Mouse (Mus musculus): ENCODE results near the gene Eefsec. TPM values are rescaled to one million over a fixed set of nuclear protein-coding genes. Genes with fewer than 3 reads are reported as not detected.
A peak's percentile ranks its signal among the peaks of the same experiment; 100 is the strongest.

The Eefsec gene
- polyA plus RNA-seq (2015; fragmentation: Nextera tagmentation; extraction: Ambion mirVana) = 36.2 and 37.4 TPM in 2 replicates

DNA sequence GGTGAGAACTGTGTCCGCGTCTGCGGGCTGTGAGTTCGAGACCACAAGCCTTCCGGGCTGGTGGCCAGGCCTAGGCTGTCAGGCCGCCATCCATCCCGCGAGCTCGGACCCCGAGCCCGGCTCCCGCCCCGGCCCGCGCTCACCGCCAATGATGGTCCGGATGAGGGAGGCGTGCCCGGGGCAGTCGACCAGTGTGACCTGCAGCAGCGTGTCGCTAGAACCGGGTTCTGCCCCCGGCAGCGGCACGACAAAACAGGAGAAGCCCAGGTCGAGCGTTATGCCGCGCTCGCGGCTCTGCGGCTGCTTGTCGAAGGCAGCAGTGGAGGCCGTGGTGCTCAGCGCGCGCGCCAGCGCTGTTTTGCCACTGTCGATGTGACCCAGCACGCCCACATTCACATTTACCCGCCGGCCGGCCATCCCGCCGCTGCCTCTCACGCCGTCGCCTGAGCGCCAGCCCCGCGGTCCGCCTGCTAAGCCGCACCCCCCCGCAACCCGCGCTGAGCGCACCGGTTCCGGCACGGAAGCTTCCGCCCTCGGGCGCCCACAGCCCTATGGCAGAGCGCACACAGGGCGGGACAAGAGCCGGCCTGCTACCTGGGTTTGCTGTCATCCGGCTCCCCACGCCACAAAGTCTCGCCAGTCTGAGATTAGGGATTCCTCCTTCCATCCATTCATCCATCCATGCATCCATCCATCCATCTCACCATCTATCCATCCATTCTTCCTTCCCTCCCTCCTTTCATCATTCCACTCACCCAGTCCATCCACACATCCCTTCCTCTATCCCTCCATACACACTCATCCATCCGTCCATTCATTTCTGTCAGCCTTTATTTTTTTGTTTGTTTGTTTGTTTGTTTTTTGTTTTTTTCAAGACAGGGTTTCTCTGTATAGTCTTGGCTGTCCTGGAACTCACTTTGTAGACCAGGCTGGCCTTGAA is at the start of gene Eefsec:
Gene Eefsec, minus strand, starts transcription at position 477 of the 940 bp plus-strand sequence.
- under 1% methylated on average over 72 of the region's 72 CpGs for WGBS
- peak; percentile 89 for ATAC-seq (ENCODE audit: insufficient number of reproducible peaks, low FRiP score, low TSS enrichment, low read depth)
- peak within 1 kb of the TSS; percentile 66 for H3K4me2 ChIP-seq (replicated peaks)
- peak within 1 kb of the TSS; percentile 67 for H3K9ac ChIP-seq
- H3K4me3 ChIP-seq (replicated peaks) = peak within 1 kb of the TSS; percentile 72
- H3K4me1 ChIP-seq = peaks cover 18% of the 10 kb centered on the region; the same call in 1 of the 2 replicates
- H3K27ac ChIP-seq (replicated peaks) = peak within 1 kb of the TSS; percentile 78
- no peaks in the 10 kb centered on the region for H3K9me3 ChIP-seq (replicated peaks)
- no peaks in the 10 kb centered on the region for H3K27me3 ChIP-seq
- H3K36me3 ChIP-seq = no peaks in the 10 kb centered on the region

DNA sequence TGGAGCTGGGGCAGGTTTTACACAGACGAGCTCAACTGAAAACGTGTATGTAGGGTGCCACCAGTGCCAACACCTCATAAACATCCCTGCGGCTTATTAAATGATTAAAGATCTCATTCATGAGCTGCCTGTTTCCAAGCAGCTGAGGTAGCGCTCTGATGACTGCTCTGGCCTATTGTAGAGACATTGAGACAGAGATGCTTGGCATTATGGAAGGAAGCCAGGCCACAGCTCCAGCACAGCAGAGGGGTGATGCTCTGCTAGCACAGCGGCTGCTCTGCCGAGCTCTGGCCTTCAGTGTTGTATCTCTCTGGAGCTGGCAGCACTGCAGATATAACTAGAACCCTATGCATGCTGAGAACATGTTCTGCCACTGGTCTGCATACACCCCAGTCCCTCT is 47.4 kb upstream of the Eefsec start:
- no peak overlapping the region for H3K4me3 ChIP-seq (replicated peaks)
- no peaks in the 10 kb centered on the region; the same call in 1 of the 2 replicates for H3K27me3 ChIP-seq
- no peak overlapping the region for H3K4me2 ChIP-seq (replicated peaks)
- H3K4me1 ChIP-seq = no peaks in the 10 kb centered on the region
- ATAC-seq (ENCODE audit: insufficient number of reproducible peaks, low FRiP score, low TSS enrichment, low read depth) = no peak
- peaks cover 59% of the 10 kb centered on the region; the same call in 1 of the 2 replicates for H3K36me3 ChIP-seq
- no peak overlapping the region for H3K9ac ChIP-seq
- WGBS = 90% methylated on average over 6 of the region's 6 CpGs
- H3K27ac ChIP-seq (replicated peaks) = no peak overlapping the region
- no peaks in the 10 kb centered on the region for H3K9me3 ChIP-seq (replicated peaks)

DNA sequence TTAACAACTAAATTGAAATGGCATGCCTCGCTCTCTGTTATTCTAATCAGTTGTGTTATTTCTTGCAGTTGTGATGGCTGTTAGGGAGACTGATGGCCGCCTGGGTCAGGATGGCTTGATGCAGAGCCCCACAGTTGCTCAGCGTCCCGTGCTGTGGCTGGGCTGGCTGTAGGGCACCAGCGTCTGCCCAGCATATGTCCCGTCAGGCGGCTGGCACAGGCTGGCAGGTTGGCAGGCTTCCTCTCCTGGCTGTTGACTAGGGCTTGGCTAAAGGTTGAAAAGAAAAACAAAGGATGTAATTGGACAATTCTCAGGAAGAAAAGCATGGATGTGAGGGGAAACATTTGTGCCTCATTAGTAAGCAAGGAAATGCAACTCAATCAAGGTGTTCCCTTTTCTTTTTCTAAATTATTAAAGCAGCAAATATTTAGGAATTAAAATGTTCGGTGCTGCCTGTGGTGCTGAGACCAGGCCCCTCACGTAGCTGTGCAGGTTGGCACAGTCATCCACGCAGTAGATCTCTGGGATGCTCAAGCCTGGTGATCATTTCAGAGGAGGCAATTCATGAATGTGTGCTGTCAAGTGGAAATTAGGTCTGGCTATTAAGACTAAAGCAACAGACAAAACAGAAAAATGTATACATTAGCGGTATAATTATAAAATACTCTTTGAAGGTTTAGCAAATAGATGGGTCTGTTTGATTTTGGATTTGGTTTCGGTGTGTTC is 44.5 kb upstream of the Eefsec start:
- H3K4me2 ChIP-seq (replicated peaks) = no peak overlapping the region
- H3K27ac ChIP-seq (replicated peaks) = no peak overlapping the region
- H3K9ac ChIP-seq = no peak overlapping the region
- ATAC-seq (ENCODE audit: insufficient number of reproducible peaks, low FRiP score, low TSS enrichment, low read depth) = no peak
- WGBS = 87% methylated on average over 12 of the region's 12 CpGs
- H3K27me3 ChIP-seq = no peaks in the 10 kb centered on the region
- no peak overlapping the region for H3K4me3 ChIP-seq (replicated peaks)
- peaks cover 62% of the 10 kb centered on the region for H3K36me3 ChIP-seq
- H3K4me1 ChIP-seq = peaks cover 7% of the 10 kb centered on the region; the same call in 1 of the 2 replicates
- H3K9me3 ChIP-seq (replicated peaks) = no peaks in the 10 kb centered on the region

DNA sequence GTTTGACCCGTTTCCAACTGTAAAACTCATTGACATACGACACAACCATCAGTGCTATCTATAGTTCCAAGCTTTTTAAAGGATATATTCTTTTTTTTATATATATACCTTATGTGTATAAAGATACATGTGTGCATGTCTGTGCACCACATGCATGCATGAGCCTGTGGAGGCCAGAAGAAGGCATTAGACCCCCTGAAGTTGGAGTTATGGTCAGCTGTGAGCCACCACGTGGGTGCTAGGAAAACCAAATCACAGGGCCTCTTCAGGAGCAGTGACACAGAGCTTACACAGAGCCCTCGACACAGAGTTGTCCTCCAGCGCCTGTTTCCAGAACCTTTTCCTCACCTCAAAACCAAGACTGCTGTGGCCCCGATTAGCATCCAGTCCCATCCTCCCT is 43.5 kb upstream of the Eefsec start:
- 80% methylated on average over 6 of the region's 6 CpGs for WGBS
- Histone ChIP-seq H3K9ac (no peak overlapping the region), H3K4me2 (replicated peaks) (no peak overlapping the region), H3K4me1 (peaks cover 7% of the 10 kb centered on the region; the same call in 1 of the 2 replicates), H3K36me3 (peaks cover 67% of the 10 kb centered on the region), H3K27me3 (no peaks in the 10 kb centered on the region), H3K4me3 (replicated peaks) (no peak overlapping the region), H3K9me3 (replicated peaks) (no peaks in the 10 kb centered on the region), H3K27ac (replicated peaks) (no peak overlapping the region)
- ATAC-seq (ENCODE audit: insufficient number of reproducible peaks, low FRiP score, low TSS enrichment, low read depth) = no peak

DNA sequence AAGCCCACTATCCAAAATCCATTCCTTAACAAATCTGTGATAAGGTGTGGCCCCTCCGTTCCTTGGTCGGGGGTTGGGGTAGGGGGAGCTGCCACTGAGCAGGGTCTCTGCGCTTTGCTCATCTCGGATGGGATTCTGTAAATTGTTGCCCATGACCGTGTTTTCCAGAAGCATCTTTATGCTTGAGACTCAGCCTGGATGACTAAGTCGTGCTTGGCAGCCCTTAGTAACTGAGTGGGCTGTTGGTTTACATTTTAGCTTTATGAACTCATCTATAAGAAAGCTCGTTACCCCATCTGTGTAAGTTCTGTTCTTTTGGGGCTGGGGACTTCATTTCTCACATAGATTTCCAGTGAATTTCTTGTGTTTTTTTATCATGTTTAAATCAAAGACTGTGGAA is 42.7 kb upstream of the Eefsec start:
- Histone ChIP-seq H3K27me3 (no peaks in the 10 kb centered on the region), H3K9ac (no peak overlapping the region), H3K36me3 (peaks cover 75% of the 10 kb centered on the region), H3K9me3 (replicated peaks) (no peaks in the 10 kb centered on the region), H3K4me2 (replicated peaks) (no peak overlapping the region), H3K4me3 (replicated peaks) (no peak overlapping the region), H3K27ac (replicated peaks) (no peak overlapping the region), H3K4me1 (peaks cover 7% of the 10 kb centered on the region; the same call in 1 of the 2 replicates)
- no peak for ATAC-seq (ENCODE audit: insufficient number of reproducible peaks, low FRiP score, low TSS enrichment, low read depth)
- 87% methylated on average over 7 of the region's 7 CpGs for WGBS

DNA sequence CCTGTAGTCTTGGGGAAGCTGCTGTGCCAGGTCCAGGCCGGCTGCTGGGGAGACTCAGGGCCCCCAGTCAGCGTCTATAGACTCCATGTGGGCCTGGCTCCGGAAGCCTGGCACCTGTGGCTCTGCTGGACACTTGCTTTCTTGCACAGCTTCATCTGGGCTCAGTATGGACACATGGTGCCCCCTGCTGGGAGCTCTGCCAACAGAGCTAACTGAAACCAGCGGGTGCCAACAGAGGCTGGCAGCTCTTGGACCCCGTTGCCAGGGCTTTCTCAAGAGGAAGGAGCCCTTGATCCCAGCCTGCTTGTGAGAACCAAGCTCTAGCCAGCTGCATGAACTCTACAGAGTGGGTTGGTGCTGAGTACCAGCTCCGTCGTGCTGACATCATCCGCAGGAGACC is 40.6 kb upstream of the Eefsec start:
- ATAC-seq (ENCODE audit: insufficient number of reproducible peaks, low FRiP score, low TSS enrichment, low read depth) = peak; percentile 62; the same call in 1 of the 2 replicates
- no peak overlapping the region for H3K9ac ChIP-seq
- H3K4me3 ChIP-seq (replicated peaks) = no peak overlapping the region
- peaks cover 79% of the 10 kb centered on the region for H3K36me3 ChIP-seq
- H3K4me2 ChIP-seq (replicated peaks) = no peak overlapping the region
- no peak overlapping the region for H3K27ac ChIP-seq (replicated peaks)
- H3K9me3 ChIP-seq (replicated peaks) = no peaks in the 10 kb centered on the region
- WGBS = 71% methylated on average over 8 of the region's 8 CpGs
- H3K4me1 ChIP-seq = peaks cover 7% of the 10 kb centered on the region; the same call in 1 of the 2 replicates
- H3K27me3 ChIP-seq = no peaks in the 10 kb centered on the region

DNA sequence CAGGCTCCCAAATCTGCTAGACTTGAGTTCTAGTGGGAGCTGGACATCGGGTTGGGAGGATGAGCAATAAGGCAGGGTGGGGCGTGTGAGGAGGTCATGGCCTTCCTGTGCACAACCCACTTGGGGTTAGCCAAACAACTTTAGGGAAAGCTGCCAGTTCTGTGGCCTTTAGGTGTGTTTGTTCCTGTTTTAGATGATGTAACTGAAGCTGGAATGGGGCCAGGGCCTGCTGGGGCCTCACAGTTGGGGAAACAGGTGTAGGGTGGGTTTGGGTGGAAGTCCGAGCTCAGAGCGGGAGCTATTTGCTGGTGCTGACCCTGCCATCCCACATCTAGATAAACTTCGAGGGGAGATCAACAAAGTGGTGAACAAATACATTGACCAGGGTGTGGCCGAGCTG is 39.0 kb upstream of the Eefsec start:
- Histone ChIP-seq H3K9me3 (replicated peaks) (no peaks in the 10 kb centered on the region), H3K4me2 (replicated peaks) (no peak overlapping the region), H3K27me3 (no peaks in the 10 kb centered on the region), H3K9ac (no peak overlapping the region), H3K27ac (replicated peaks) (no peak overlapping the region), H3K36me3 (peaks cover 82% of the 10 kb centered on the region), H3K4me1 (peaks cover 7% of the 10 kb centered on the region; the same call in 1 of the 2 replicates), H3K4me3 (replicated peaks) (no peak overlapping the region)
- WGBS = 82% methylated on average over 6 of the region's 6 CpGs
- ATAC-seq (ENCODE audit: insufficient number of reproducible peaks, low FRiP score, low TSS enrichment, low read depth) = no peak

DNA sequence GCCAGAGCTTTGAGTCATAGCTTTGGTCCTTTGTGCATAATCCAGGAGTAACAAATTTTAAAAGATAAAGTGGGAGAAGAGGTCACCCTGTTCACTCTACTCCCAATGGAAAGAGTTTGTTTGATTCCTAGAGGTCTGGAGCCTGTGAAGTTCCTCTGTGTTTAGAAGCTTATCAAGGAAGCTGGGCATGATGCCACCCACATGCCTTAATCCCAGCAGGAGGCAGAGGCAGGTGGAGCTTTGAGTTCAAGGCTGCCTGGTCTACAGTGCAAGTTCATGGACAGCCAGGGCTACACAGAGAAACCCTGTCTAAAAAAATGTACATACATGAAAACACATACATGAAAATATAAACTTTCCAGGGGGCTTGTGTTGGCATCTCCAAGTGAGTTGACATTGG is 37.6 kb upstream of the Eefsec start:
- Histone ChIP-seq H3K9ac (no peak overlapping the region), H3K9me3 (replicated peaks) (no peaks in the 10 kb centered on the region), H3K4me1 (peaks cover 7% of the 10 kb centered on the region; the same call in 1 of the 2 replicates), H3K36me3 (peaks cover 95% of the 10 kb centered on the region), H3K4me2 (replicated peaks) (no peak overlapping the region), H3K4me3 (replicated peaks) (no peak overlapping the region), H3K27ac (replicated peaks) (no peak overlapping the region), H3K27me3 (no peaks in the 10 kb centered on the region)
- no peak for ATAC-seq (ENCODE audit: insufficient number of reproducible peaks, low FRiP score, low TSS enrichment, low read depth)

DNA sequence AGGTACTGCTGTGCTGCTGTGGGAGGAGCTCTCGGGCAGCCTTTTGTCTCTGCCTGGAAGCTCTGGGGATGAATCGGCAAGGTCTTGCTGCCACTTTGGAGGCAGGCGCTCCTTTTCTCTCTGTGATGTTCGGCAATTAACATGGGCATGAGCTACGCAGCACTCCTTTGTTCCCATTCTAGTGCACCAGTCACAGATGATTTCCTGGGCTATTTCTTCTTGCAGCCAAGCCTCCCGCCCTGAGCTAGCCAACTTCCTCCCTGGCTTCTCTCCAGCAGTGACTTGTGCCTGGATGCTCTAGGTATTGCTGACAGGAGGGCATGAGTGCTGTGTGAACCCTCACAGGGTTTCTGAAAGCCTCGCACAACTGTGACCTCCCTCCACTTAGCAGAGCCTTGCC is 36.8 kb upstream of the Eefsec start:
- peaks cover 7% of the 10 kb centered on the region; the same call in 1 of the 2 replicates for H3K4me1 ChIP-seq
- ATAC-seq (ENCODE audit: insufficient number of reproducible peaks, low FRiP score, low TSS enrichment, low read depth) = no peak
- H3K27ac ChIP-seq (replicated peaks) = no peak overlapping the region
- H3K27me3 ChIP-seq = no peaks in the 10 kb centered on the region
- H3K4me3 ChIP-seq (replicated peaks) = no peak overlapping the region
- no peak overlapping the region for H3K4me2 ChIP-seq (replicated peaks)
- H3K9ac ChIP-seq = no peak overlapping the region
- no peaks in the 10 kb centered on the region for H3K9me3 ChIP-seq (replicated peaks)
- H3K36me3 ChIP-seq = peaks cover 95% of the 10 kb centered on the region
- WGBS = 75% methylated on average over 7 of the region's 7 CpGs

DNA sequence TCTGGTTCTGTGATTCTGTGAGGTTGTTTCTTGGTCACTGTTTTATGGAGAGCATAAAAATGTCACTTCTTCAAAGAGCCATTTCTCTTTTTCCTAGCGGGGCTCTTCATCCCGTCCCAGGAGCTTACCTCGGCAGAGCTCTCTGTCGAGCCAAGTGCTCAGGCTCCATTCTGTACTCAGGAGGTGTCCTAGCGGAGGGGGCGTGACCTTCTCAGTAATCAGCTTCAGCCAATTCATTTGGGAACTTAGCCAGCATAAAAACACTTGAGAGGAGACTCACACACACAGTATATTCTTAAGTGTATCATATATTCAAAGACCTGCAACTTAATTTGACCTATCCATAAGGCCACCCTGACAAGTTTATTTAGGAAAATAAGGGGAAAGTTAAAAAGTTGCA is 34.1 kb upstream of the Eefsec start:
- ATAC-seq (ENCODE audit: insufficient number of reproducible peaks, low FRiP score, low TSS enrichment, low read depth) = no peak
- Histone ChIP-seq H3K4me1 (no peaks in the 10 kb centered on the region), H3K9me3 (replicated peaks) (no peaks in the 10 kb centered on the region), H3K9ac (no peak overlapping the region), H3K27ac (replicated peaks) (no peak overlapping the region), H3K4me2 (replicated peaks) (no peak overlapping the region), H3K27me3 (no peaks in the 10 kb centered on the region), H3K36me3 (peaks cover 91% of the 10 kb centered on the region), H3K4me3 (replicated peaks) (no peak overlapping the region)
- 61% methylated on average over 6 of the region's 6 CpGs for WGBS

DNA sequence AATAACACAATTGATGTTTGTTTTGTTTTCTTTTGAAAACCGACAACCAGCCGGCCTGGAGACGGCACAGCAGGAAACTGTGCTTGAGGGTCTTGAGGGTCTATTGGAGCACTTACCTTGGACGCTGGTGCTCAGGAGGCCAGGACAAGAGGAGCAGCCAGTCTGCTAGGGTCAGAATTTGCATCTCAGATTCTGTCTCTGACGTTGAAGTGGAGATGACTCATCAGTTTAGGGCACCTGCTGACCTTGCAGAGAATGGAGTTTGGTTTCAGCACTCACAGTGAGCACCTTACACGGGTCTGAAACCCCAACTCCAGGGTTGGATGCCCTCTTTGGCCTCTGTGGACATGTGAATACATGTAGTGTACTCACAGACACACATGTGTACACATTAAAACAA is 23.5 kb upstream of the Eefsec start:
- ATAC-seq (ENCODE audit: insufficient number of reproducible peaks, low FRiP score, low TSS enrichment, low read depth) = no peak
- no peaks in the 10 kb centered on the region for H3K9me3 ChIP-seq (replicated peaks)
- no peak overlapping the region for H3K27ac ChIP-seq (replicated peaks)
- no peak overlapping the region for H3K4me3 ChIP-seq (replicated peaks)
- no peaks in the 10 kb centered on the region for H3K27me3 ChIP-seq
- no peak overlapping the region for H3K4me2 ChIP-seq (replicated peaks)
- peaks cover 69% of the 10 kb centered on the region for H3K36me3 ChIP-seq
- H3K4me1 ChIP-seq = peaks cover 11% of the 10 kb centered on the region
- 65% methylated on average over 6 of the region's 6 CpGs for WGBS
- H3K9ac ChIP-seq = no peak overlapping the region
